Mouse (Mus musculus) liver, embryonic 14.5 days (tissue): ENCODE data around the gene 4933434E20Rik.

Source experiments
- CTCF ChIP-seq: IDR thresholded peaks from 2 replicates; pipeline ENCODE4 v1.5.1; 2016; ENCODE audit warnings: antibody characterized with exemption, low read depth, control low read depth
- EP300 ChIP-seq: IDR thresholded peaks from 2 replicates; pipeline ENCODE4 v1.6.1; 2016; ENCODE audit warnings: antibody characterized with exemption, low read depth

- TF ChIP-seq CTCF (no peak), EP300 (no peak)
These were observed 50.2 kb downstream of the 4933434E20Rik start for GRCm38 (mm10) chr3:90101673-90102072.
